Mouse (Mus musculus): ENCODE measurements around the gene Trpm3. TPM values are rescaled to one million over a fixed set of nuclear protein-coding genes. Genes with fewer than 3 reads are reported as not detected.
A peak's percentile ranks its signal among the peaks of the same experiment; 100 is the strongest.

The Trpm3 gene
- polyA plus RNA-seq, 1 experiment from 2014 or later: 5.7 TPM

DNA sequence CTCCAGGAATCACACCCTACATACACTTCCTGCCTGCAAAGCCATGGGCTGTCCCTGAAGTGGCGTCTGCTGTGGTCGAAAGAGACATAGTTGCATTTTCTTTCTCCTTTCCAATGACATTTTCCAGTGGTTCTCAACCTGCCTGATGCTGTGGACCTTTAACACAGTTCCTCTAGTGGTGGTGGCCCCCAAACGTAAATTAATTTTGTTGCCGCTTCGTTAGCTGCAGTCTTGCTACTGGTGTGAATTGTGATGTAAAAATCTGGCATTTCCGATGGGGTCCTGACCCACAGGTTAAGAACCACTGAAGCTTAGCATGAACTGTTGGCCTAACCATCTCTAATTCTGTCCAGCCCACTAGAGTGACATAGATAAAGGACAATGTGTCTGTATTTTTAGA lies 771.8 kb downstream of the Trpm3 start:
- Histone ChIP-seq H3K4me3 (no peak overlapping the region), H3K4me1 (no peaks in the 10 kb centered on the region), H3K27ac (replicated peaks) (no peak overlapping the region), H3K27me3 (replicated peaks; ENCODE audit: low read depth, poor library complexity, severe bottlenecking) (no peaks in the 10 kb centered on the region), H3K9me3 (no peaks in the 10 kb centered on the region), H3K36me3 (replicated peaks) (no peaks in the 10 kb centered on the region)
- 87% methylated on average over 6 of the region's 6 CpGs for WGBS
- DNase-seq (ENCODE audit: low spot score): no peak

- no peak overlapping the region for H3K27ac ChIP-seq (replicated peaks)
- 81% methylated on average over 4 of the region's 4 CpGs for WGBS
These were observed 774.1 kb downstream of the Trpm3 start for GRCm38 (mm10) chr19:22912971-22913370.

GRCm38 (mm10) chr19:22915868-22916642 lies 777.2 kb downstream of the Trpm3 start:
- Histone ChIP-seq H3K4me3 (peak overlapping the region; percentile 52), H3K27me3 (replicated peaks; ENCODE audit: low read depth, poor library complexity, severe bottlenecking) (no peaks in the 10 kb centered on the region), H3K4me1 (peaks cover 12% of the 10 kb centered on the region), H3K9me3 (no peaks in the 10 kb centered on the region), H3K36me3 (replicated peaks) (no peaks in the 10 kb centered on the region), H3K27ac (replicated peaks) (no peak overlapping the region)
- 24% methylated on average over 16 of the region's 16 CpGs for WGBS
- peak; percentile 82 for DNase-seq (ENCODE audit: low spot score)

More at GRCm38 (mm10) chr19:22912971-22913370, 774.1 kb downstream of the Trpm3 start:
- H3K4me1 ChIP-seq: peaks cover 12% of the 10 kb centered on the region
- H3K27me3 ChIP-seq (replicated peaks; ENCODE audit: low read depth, poor library complexity, severe bottlenecking): no peaks in the 10 kb centered on the region
- DNase-seq (ENCODE audit: low spot score): no peak
- H3K36me3 ChIP-seq (replicated peaks): no peaks in the 10 kb centered on the region
- H3K9me3 ChIP-seq: no peaks in the 10 kb centered on the region
- H3K4me3 ChIP-seq: no peak overlapping the region

DNA sequence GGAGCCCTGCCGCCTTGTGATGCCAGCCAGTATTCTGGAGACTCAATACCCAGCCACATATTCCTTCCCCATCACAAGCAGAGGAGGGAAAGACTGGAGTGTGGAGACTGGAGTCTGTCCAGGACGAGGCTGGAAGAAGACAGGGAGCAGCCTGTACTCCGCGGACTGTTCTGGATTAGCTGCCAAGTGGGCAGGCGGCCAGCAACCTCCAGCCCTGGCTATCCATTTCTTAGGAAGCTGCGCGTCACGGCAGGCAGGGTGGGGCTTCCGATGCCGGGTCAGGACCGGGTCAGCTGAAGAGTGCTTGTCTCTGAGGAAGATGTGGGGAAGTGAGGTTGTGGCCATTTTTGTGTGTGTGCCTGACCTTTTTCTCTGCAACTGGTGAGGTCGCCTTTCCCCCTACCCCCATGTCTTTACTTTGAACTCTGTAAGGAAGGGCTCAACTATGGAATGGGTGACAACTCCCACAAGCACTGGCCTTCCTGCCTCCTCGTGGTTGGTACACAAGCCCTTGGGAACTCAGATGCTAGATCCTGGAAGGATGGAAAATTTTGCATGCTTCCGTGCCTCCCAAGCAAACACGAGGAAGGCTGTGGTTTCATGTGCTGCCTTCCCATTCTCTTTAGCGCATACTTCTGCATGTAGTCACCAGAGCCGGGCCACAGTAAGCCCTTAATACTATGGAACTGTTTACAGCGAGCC lies 777.9 kb downstream of the Trpm3 start:
- Histone ChIP-seq H3K9me3 (no peaks in the 10 kb centered on the region), H3K27ac (replicated peaks) (no peak overlapping the region), H3K4me3 (0 out of 2 replicates have a peak overlapping the region, but pooled peaks have one; percentile 13), H3K4me1 (peaks cover 12% of the 10 kb centered on the region), H3K36me3 (replicated peaks) (no peaks in the 10 kb centered on the region), H3K27me3 (replicated peaks; ENCODE audit: low read depth, poor library complexity, severe bottlenecking) (no peaks in the 10 kb centered on the region)
- DNase-seq (ENCODE audit: low spot score): peak; percentile 55
- WGBS: 59% methylated on average over 18 of the region's 18 CpGs

- Histone ChIP-seq H3K4me3 (no peak overlapping the region), H3K27me3 (replicated peaks; ENCODE audit: low read depth, poor library complexity, severe bottlenecking) (no peaks in the 10 kb centered on the region), H3K27ac (replicated peaks) (no peak overlapping the region), H3K36me3 (replicated peaks) (no peaks in the 10 kb centered on the region), H3K4me1 (peaks cover 12% of the 10 kb centered on the region), H3K9me3 (no peaks in the 10 kb centered on the region)
- WGBS: 75% methylated on average over 3 of the region's 3 CpGs
- DNase-seq (ENCODE audit: low spot score): no peak
These were observed 778.5 kb downstream of the Trpm3 start for GRCm38 (mm10) chr19:22917345-22917735.

- 85% methylated on average over 5 of the region's 5 CpGs for WGBS
- peaks cover 11% of the 10 kb centered on the region for H3K4me1 ChIP-seq
- no peak for DNase-seq (ENCODE audit: low spot score)
These were observed 782.1 kb downstream of the Trpm3 start for GRCm38 (mm10) chr19:22920949-22921348.

DNA sequence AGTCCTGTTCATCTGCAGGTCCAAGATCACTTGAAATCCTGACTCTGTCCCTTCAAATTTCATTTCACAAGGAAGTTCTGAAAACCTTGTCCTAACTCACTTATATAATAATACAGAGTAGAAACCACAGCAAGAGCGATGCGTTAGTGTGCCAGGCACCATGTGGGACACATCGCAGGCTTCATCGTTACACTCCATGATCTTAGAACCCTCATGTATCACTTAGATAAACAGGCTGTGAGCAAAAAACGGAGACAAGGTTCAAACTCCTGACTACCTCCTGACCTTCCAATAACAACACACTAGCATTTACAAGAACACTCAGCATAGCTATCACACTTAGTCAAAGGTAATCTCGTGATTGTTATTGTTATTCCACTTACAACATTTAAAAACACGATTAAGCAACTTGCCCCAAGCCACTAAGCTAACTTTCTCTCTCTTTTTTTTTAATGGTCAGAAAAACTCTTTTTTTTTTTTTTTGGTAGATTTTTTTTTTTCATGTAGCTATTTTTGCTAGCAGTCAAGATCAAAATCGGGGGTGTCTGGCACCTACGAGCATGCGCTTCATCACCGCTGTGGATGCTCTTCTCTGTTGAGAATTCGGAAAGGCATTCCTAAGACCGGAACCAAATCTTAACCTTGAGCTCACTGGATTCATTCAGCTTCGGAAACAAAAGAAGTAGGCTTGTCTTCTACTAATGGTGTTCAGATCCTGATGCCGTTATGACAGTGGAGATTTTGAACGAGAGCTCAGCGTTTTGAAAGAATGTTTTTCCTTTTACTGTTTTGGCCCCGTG lies 784.2 kb downstream of the Trpm3 start:
- Histone ChIP-seq H3K36me3 (replicated peaks) (no peaks in the 10 kb centered on the region), H3K4me1 (no peaks in the 10 kb centered on the region), H3K9me3 (no peaks in the 10 kb centered on the region), H3K4me3 (no peak overlapping the region), H3K27ac (replicated peaks) (no peak overlapping the region), H3K27me3 (replicated peaks; ENCODE audit: low read depth, poor library complexity, severe bottlenecking) (no peaks in the 10 kb centered on the region)
- 90% methylated on average over 18 of the region's 18 CpGs for WGBS
- DNase-seq (ENCODE audit: low spot score): no peak

More at GRCm38 (mm10) chr19:22920949-22921348, 782.1 kb downstream of the Trpm3 start:
- H3K9me3 ChIP-seq: no peaks in the 10 kb centered on the region
- H3K27me3 ChIP-seq (replicated peaks; ENCODE audit: low read depth, poor library complexity, severe bottlenecking): no peaks in the 10 kb centered on the region
- H3K27ac ChIP-seq (replicated peaks): no peak overlapping the region
- no peaks in the 10 kb centered on the region for H3K36me3 ChIP-seq (replicated peaks)
- no peak overlapping the region for H3K4me3 ChIP-seq

- no peak overlapping the region for H3K4me3 ChIP-seq
- no peaks in the 10 kb centered on the region for H3K9me3 ChIP-seq
- 87% methylated on average over 3 of the region's 3 CpGs for WGBS
- no peaks in the 10 kb centered on the region for H3K27me3 ChIP-seq (replicated peaks; ENCODE audit: low read depth, poor library complexity, severe bottlenecking)
- H3K36me3 ChIP-seq (replicated peaks): no peaks in the 10 kb centered on the region
- H3K4me1 ChIP-seq: no peaks in the 10 kb centered on the region
- no peak for DNase-seq (ENCODE audit: low spot score)
- no peak overlapping the region for H3K27ac ChIP-seq (replicated peaks)
These were observed 786.4 kb downstream of the Trpm3 start for GRCm38 (mm10) chr19:22925284-22925683.

- no peak overlapping the region for H3K4me3 ChIP-seq
- no peak overlapping the region for H3K27ac ChIP-seq (replicated peaks)
- H3K9me3 ChIP-seq: no peaks in the 10 kb centered on the region
- no peaks in the 10 kb centered on the region for H3K4me1 ChIP-seq
- H3K27me3 ChIP-seq (replicated peaks; ENCODE audit: low read depth, poor library complexity, severe bottlenecking): no peaks in the 10 kb centered on the region
- DNase-seq (ENCODE audit: low spot score): no peak
- H3K36me3 ChIP-seq (replicated peaks): no peaks in the 10 kb centered on the region
- WGBS: 77% methylated on average over 9 of the region's 9 CpGs
These were observed 787.9 kb downstream of the Trpm3 start for GRCm38 (mm10) chr19:22926753-22927152.

- no peak overlapping the region for H3K27ac ChIP-seq (replicated peaks)
- no peak overlapping the region for H3K4me3 ChIP-seq
- H3K36me3 ChIP-seq (replicated peaks): no peaks in the 10 kb centered on the region
- 87% methylated on average over 6 of the region's 6 CpGs for WGBS
- no peak for DNase-seq (ENCODE audit: low spot score)
- no peaks in the 10 kb centered on the region for H3K4me1 ChIP-seq
- no peaks in the 10 kb centered on the region for H3K27me3 ChIP-seq (replicated peaks; ENCODE audit: low read depth, poor library complexity, severe bottlenecking)
- no peaks in the 10 kb centered on the region for H3K9me3 ChIP-seq
These were observed 789.5 kb downstream of the Trpm3 start for GRCm38 (mm10) chr19:22928366-22928765.

DNA sequence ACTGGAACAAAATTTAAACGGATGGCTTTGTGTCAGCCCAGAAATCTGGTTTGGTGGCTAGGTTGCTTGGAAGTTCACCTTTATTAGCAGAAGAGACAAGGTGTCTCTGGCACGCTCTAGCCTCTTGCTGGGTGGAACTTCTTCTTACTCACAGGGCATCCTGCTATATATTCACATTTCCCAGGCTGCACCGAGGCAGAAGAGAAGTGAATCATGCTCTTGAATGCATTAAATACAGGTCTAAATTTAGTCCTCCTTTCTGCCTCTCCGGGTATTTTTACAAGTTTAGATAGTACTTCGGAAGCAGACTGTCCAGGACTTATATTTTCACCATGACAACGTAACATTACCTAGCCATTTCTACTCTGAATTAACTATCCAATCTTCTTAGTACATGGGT lies 790.9 kb downstream of the Trpm3 start:
- no peak overlapping the region for H3K4me3 ChIP-seq
- H3K27ac ChIP-seq (replicated peaks): no peak overlapping the region
- no peaks in the 10 kb centered on the region for H3K36me3 ChIP-seq (replicated peaks)
- no peaks in the 10 kb centered on the region for H3K9me3 ChIP-seq
- H3K27me3 ChIP-seq (replicated peaks; ENCODE audit: low read depth, poor library complexity, severe bottlenecking): no peaks in the 10 kb centered on the region
- WGBS: 92% methylated on average over 6 of the region's 6 CpGs
- no peak for DNase-seq (ENCODE audit: low spot score)
- H3K4me1 ChIP-seq: no peaks in the 10 kb centered on the region

DNA sequence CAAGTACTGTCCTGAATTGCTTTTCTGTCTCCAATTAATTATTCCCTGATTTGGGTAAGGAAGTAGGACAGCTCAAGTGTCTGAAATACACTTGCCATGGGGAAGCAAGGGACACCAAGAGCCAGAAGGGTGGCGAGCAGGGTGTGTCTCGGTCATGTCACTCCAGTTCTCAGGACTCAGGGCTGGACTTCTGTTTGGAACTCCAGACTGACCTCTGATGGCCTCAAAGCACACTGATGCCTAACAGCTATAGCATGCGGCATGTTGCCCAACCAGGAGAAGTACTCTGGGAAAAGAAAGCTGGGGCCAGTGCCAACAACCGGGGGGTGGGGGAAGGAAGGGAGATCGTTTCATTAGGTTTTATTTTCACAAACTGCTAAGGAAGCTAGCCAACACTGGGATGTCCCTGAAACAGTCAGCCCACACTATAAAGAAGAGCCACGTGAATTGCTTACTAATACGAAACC lies 791.6 kb downstream of the Trpm3 start:
- Histone ChIP-seq H3K4me1 (no peaks in the 10 kb centered on the region), H3K27ac (replicated peaks) (no peak overlapping the region), H3K9me3 (no peaks in the 10 kb centered on the region), H3K36me3 (replicated peaks) (no peaks in the 10 kb centered on the region), H3K27me3 (replicated peaks; ENCODE audit: low read depth, poor library complexity, severe bottlenecking) (no peaks in the 10 kb centered on the region), H3K4me3 (no peak overlapping the region)
- WGBS: 89% methylated on average over 7 of the region's 7 CpGs
- DNase-seq (ENCODE audit: low spot score): no peak

Data from embryonic facial prominence, embryonic 10.5 days (tissue).